Mouse (Mus musculus) neural tube, embryonic 10.5 days (tissue): Measurements from ENCODE around the gene Dnttip1.

ENCODE experiments used
- DNase-seq: peaks from one replicate; pipeline ENCODE4 v3.0.0-alpha.2; 2017; ENCODE audit warnings: low spot score; ENCODE audit errors: extremely low spot score

Gene Dnttip1

GRCm38 (mm10) chr2:164754105-164754504, 8.3 kb downstream of the Dnttip1 start:
- no peak for DNase-seq

DNA sequence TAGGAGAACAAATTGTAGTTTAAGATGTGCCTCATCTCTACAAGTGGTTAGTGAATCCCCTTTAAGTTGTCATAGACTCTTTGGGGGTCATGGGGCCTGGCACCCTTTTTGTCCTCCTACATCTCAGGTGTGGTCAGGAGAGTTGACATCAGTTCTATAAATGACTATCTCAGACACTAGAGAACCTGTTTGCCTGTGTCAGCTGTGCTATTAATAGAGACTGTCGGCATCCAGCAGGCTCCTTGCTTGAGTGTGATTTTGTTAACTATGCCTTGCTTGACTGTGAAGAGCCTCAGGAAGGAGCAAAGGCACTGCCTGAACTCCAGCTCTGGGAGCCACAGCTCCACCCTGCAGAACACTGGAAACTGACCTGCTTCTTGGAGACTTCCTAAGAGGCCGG, 9.0 kb downstream of the Dnttip1 start:
- no peak for DNase-seq

GRCm38 (mm10) chr2:164757841-164758240, 12.1 kb downstream of the Dnttip1 start:
- DNase-seq: no peak

- DNase-seq: no peak
These were observed 12.9 kb downstream of the Dnttip1 start for GRCm38 (mm10) chr2:164758692-164759091.

DNA sequence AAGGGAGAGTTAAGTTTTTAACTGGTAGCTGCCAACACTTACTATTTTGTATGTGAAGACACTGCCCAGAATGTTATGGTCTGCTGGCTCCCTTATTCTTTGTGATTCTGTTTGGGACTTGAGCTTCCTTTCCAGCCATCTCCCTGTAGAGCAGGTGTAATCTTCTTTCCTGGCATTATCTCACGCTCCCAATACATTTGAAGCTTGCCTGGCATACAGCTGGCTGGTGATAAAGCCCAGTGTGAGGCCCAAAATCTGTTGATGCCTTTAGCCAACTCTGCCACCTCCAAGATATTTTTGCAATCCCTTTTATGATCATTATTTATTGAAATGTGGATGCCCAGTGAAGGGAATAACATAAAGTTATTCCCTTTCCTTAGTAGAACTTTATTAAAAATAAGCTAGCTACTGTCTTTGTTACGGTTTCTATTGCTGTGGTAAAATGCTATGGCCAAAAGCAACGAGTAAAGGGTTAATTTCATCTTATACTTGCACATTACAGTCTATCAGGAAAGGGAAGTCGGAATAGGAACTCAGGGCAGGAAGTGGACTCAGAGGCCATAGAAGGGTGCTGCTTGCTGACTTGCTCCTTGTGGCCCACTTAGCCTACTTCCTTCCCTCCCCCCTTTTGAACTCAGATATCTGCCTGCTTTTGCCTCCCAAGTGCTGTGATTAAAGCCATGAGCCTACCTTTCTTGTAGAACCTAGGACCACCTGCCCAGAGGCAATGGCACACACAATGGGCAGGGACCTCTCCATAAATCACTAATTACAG, 14.5 kb downstream of the Dnttip1 start:
- no peak for DNase-seq

GRCm38 (mm10) chr2:164761502-164761901, 15.7 kb downstream of the Dnttip1 start:
- DNase-seq: no peak

- DNase-seq: no peak
These were observed 16.2 kb downstream of the Dnttip1 start for GRCm38 (mm10) chr2:164761971-164762370.

GRCm38 (mm10) chr2:164762593-164762992, 16.8 kb downstream of the Dnttip1 start:
- DNase-seq: no peak

- DNase-seq: no peak
These were observed 20.1 kb downstream of the Dnttip1 start for GRCm38 (mm10) chr2:164765841-164766240.

DNA sequence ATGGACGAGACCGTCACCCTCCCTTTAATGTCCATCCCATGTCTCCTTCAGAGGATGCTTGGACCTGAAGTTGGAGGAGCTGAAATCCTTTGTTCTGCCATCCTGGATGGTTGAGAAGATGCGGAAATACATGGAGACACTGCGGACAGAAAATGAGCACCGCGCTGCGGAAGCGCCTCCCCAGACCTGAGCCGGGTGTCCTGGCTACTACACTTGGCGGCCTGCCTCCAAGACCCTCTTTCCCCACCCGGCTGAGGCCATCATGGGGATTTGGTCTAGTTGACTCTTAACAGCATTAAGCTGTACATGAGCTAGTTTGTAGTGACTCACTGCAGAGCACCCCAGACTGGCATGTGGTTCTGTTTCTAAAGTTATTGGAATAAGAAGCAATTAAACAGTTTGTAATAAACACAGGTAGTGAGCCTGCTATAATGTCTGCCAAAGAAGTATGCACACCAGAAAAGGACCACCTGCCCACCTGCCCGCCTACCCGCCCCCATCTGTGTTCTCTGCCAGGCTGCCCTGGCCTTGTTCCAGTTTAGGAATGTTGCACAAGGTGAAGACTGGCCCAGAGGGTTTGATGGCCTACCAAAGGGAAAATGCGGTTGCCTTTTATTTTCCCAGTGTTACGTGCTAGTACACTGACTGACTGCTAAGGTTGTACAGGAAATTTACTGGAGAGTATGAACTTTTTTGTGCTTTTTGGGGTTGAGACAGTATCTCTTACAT, 22.2 kb downstream of the Dnttip1 start:
- DNase-seq: no peak

DNA sequence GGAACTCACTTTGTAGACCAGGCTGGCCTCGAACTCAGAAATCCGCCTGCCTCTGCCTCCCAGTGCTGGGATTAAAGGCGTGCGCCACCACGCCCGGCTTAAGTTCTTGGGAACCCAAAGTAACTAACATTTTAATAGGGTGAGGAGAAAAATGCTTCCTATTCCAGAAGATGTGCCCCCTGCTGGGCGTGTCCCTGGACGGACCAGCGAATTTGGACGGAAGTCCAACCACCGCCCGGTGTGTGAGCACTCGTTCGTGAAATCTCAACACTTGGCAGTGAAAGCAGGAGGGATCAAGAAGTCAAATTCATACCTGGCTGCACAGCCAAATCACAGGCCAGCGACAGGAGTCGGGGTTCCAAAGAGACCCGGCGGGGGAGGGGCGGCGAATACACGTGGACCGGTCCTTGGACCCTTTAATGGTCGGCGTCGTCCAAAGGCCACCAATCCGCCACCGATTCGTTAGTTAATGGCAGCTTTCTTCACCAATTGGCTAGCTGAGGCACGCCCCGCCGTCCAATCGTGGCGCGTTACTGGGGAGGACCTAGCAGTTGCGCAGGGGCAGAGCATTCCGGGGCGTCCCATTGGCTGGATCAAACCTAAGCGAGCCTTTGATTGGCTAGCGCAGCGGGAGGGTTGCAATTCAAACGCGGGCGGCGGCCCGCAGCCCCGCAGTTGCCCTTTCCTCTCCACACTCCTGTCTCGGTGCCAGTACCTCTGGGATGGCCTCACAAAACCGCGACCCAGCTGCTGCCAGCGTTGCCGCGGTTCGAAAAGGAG, 23.7 kb downstream of the Dnttip1 start, which contains the start of gene Ube2c:
Ube2c (plus strand) TSS at position 641 of the 780 bp plus-strand sequence.
- peak; percentile 97 for DNase-seq

DNA sequence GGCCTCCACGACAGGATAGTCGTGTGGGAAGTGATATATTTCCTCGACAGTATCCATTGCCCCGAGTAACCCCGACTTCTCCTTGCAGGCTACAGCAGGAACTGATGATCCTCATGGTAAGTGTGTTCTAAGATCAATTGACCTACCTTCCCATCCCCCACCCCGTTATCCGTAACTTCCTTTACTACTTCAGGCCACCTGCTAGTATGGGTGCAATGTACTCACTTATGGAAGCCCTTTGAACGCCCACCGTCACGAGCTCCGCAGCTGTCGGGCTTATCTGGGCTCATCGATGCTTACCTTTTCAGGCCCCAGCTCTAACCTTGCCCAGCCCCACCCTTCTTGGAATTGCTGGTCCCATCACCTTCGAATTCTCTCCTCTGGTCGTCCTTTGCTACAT, 24.5 kb downstream of the Dnttip1 start:
- no peak for DNase-seq

DNA sequence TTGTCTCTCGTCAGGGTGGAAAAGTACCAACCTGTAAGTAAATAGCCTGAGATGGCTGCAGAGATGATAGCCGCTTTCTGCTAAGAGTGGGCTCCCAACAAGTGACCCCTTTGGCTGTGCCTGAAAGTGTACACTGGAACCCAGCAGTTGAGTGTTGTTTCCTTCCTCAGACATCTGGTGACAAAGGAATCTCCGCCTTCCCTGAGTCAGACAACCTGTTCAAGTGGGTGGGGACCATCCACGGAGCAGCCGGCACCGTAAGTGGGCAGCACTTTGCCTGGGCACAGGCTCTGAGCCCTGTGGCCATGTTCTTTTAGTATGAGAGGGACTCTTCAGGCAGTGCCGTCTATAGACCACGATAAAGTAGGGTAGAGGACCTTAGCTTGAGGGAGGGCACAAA, 25.3 kb downstream of the Dnttip1 start:
- DNase-seq: no peak

DNA sequence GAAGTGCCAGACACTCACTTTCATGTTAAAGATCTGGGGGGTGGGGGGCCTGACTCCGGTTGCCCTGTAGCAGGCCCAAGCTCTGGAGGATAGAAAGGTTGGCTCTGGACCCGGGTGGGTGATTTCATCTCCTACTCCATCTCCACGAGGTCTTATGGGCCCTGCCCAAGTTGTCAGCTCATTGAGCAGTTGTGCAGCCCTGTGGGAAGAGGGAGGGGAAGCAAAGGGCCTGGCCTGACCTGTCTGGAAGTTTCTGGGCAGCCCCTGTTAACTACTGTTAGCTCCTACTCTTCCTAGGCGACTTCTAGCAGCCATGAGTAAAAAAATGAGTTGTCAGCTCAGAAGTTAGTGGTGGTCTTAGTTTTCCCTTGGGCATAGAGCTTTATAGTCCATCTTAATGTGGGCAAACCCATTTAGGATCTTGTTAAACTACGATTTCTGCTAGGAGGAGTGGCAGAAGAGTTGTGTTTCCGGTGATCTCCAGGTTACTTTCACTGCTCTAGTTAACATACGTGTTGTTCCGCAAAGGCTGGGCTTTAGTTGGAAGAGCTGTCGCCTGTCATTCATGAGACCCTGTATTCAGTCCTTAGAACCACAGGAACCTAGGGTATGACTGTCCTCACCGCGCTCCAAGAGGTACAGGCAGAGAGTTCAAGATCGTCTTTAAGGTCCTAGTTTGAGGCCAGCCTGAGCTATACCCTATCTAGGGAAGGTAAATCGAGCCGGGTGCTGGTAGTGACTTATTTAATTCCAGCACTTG, 27.6 kb downstream of the Dnttip1 start:
- DNase-seq: no peak

DNA sequence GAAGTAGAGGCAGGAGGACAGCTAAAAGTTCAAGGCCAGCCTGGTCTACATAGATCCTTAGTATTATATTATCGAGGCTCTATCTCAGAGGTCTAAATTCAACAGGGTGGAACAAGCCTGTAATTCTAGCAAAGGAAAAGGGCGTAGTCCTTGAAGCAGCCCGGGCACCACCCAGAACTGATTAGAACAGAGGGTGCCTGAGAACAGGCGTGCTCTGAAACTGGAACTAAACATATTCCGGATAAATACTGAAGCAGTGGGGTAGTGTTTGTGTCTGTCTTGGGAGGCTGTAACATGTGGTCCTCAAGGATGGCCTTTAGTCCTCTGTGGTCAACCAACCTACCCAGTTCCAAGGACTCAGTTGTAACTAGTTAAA, 28.2 kb downstream of the Dnttip1 start:
- DNase-seq: no peak

DNA sequence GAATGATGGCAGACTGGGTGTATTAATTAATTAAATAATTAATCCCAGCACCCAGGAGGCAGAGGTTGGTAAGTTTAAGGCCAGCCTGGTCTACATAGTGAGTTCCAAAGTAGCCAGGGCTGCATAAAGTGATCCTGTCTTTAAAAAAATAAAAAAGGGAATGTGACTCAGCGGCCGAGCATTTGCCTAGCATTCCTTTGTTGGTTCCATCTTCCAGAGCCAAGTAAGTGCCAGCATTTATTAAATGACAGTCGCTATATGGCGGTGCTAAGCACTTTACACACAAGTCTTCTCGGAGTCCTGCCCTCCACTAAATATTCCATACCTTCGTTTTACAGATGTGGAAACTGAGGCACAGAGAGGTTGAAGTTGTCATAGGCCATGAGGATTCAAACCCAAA, 30.3 kb downstream of the Dnttip1 start:
- DNase-seq: no peak

GRCm38 (mm10) chr2:164776801-164777200, 31.0 kb downstream of the Dnttip1 start:
- no peak for DNase-seq

DNA sequence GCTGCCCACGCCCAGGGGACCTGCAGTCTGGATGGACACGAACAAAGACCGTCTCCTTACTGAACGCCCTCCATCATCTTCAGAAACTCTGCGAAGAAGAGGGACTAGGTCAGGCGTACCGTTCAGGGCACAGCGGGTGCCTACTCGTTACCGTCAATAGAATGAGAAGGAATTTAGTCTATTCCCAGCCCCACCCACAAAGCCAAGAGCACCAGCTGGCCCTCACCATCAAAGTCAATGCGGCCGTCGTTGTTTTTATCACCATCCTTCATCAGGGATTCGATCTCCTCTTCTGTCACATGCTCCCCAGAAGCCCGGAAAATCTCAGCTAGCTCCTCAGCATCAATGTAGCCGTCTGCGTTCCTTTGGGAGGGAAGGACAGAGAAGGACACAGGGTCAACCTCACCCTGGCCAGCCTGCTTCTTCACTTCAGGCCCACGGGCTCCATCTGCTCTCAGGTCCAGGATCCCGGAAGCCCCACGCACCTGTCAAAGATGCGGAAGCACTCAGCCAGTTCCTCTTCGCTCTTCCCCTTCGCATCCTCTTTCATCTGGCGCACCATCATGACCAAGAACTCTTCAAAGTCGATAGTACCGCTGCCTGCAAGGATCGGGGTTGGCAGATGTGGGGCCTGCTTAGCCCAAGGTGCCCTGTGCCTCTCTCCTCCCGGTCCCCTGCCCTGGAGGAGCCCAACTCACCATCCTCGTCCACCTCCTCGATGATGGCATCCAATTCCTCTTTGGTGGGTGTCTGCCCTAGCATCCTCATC, 31.6 kb downstream of the Dnttip1 start:
- DNase-seq: no peak

DNA sequence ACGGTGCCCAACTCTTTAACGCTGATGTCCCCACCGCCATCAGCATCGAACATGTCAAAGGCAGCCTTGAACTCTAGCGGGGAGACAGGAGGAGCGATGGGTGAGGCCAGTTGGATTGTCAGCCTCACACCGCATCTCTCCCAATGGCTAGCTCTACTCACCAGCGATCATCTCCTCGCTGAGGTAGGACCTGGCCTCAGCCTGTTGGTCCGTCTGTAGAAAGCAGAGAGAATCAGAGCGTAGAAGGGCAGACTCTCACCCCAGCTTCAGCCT, 32.2 kb downstream of the Dnttip1 start:
- DNase-seq: no peak

- DNase-seq: no peak
These were observed 33.0 kb downstream of the Dnttip1 start for GRCm38 (mm10) chr2:164778809-164779208.
